Mouse (Mus musculus): ENCODE data around the gene Srxn1. TPM values are rescaled to one million over a fixed set of nuclear protein-coding genes. Genes with fewer than 3 reads are reported as not detected.

Srxn1 gene
- polyA plus RNA-seq, 1 experiment from 2014 or later = 7.5 TPM

GRCm38 (mm10) chr2:152106225-152106595 is 894 bp downstream of the Srxn1 start:
- Histone ChIP-seq H3K27ac (no peak overlapping the region), H3K4me2 (peak overlapping the region; percentile 79), H3K36me3 (no peaks in the 10 kb centered on the region), H3K9me3 (no peaks in the 10 kb centered on the region), H3K4me1 (replicated peaks) (peaks cover 11% of the 10 kb centered on the region; the same call in 1 of the 2 replicates), H3K9ac (replicated peaks) (no peak overlapping the region), H3K4me3 (replicated peaks) (peak overlapping the region; percentile 64), H3K27me3 (peaks cover 21% of the 10 kb centered on the region)
- no peak for ATAC-seq (ENCODE audit: insufficient number of reproducible peaks, insufficient read depth, low FRiP score, low TSS enrichment, low read depth)
- 85% methylated on average over 3 of the region's 3 CpGs for WGBS

- ATAC-seq (ENCODE audit: insufficient number of reproducible peaks, insufficient read depth, low FRiP score, low TSS enrichment, low read depth) = no peak
- no peaks in the 10 kb centered on the region for H3K36me3 ChIP-seq
- no peak overlapping the region for H3K9ac ChIP-seq (replicated peaks)
- H3K27me3 ChIP-seq = peaks cover 17% of the 10 kb centered on the region
- H3K27ac ChIP-seq = no peak overlapping the region
- H3K4me1 ChIP-seq (replicated peaks) = peaks cover 11% of the 10 kb centered on the region; the same call in 1 of the 2 replicates
- WGBS = 92% methylated on average over 10 of the region's 10 CpGs
- no peaks in the 10 kb centered on the region for H3K9me3 ChIP-seq
- H3K4me2 ChIP-seq = peak overlapping the region; percentile 79; the same call in 1 of the 2 replicates
- H3K4me3 ChIP-seq (replicated peaks) = no peak overlapping the region
Observed at GRCm38 (mm10) chr2:152106597-152106996, 1.3 kb downstream of the Srxn1 start.

- Histone ChIP-seq H3K4me2 (no peak overlapping the region), H3K27ac (no peak overlapping the region)
Observed at GRCm38 (mm10) chr2:152108702-152109101, 3.4 kb downstream of the Srxn1 start.

GRCm38 (mm10) chr2:152109386-152109785 is 4.1 kb downstream of the Srxn1 start:
- Histone ChIP-seq H3K36me3 (no peaks in the 10 kb centered on the region), H3K9me3 (no peaks in the 10 kb centered on the region), H3K4me2 (no peak overlapping the region), H3K4me3 (replicated peaks) (no peak overlapping the region), H3K9ac (replicated peaks) (no peak overlapping the region), H3K27ac (no peak overlapping the region), H3K27me3 (peaks cover 5% of the 10 kb centered on the region), H3K4me1 (replicated peaks) (peaks cover 22% of the 10 kb centered on the region)
- ATAC-seq (ENCODE audit: insufficient number of reproducible peaks, insufficient read depth, low FRiP score, low TSS enrichment, low read depth) = no peak
- WGBS = 84% methylated on average over 5 of the region's 5 CpGs

More at GRCm38 (mm10) chr2:152108702-152109101, 3.4 kb downstream of the Srxn1 start:
- 71% methylated on average over 7 of the region's 7 CpGs for WGBS
- H3K4me1 ChIP-seq (replicated peaks) = peaks cover 17% of the 10 kb centered on the region; the same call in 1 of the 2 replicates
- H3K9me3 ChIP-seq = no peaks in the 10 kb centered on the region
- peaks cover 2% of the 10 kb centered on the region; the same call in 1 of the 2 replicates for H3K27me3 ChIP-seq
- H3K4me3 ChIP-seq (replicated peaks) = no peak overlapping the region
- no peak for ATAC-seq (ENCODE audit: insufficient number of reproducible peaks, insufficient read depth, low FRiP score, low TSS enrichment, low read depth)
- no peaks in the 10 kb centered on the region for H3K36me3 ChIP-seq
- no peak overlapping the region for H3K9ac ChIP-seq (replicated peaks)

- 62% methylated on average over 2 of the region's 2 CpGs for WGBS
- Histone ChIP-seq H3K36me3 (no peaks in the 10 kb centered on the region), H3K4me2 (no peak overlapping the region), H3K27me3 (peaks cover 13% of the 10 kb centered on the region), H3K4me1 (replicated peaks) (peaks cover 28% of the 10 kb centered on the region), H3K9ac (replicated peaks) (no peak overlapping the region), H3K4me3 (replicated peaks) (no peak overlapping the region), H3K27ac (no peak overlapping the region), H3K9me3 (no peaks in the 10 kb centered on the region)
- ATAC-seq (ENCODE audit: insufficient number of reproducible peaks, insufficient read depth, low FRiP score, low TSS enrichment, low read depth) = no peak
Observed at GRCm38 (mm10) chr2:152111311-152111710, 6.0 kb downstream of the Srxn1 start.

GRCm38 (mm10) chr2:152111920-152112319 is 6.6 kb downstream of the Srxn1 start:
- ATAC-seq (ENCODE audit: insufficient number of reproducible peaks, insufficient read depth, low FRiP score, low TSS enrichment, low read depth) = peak; percentile 61; the same call in 1 of the 2 replicates
- Histone ChIP-seq H3K4me1 (replicated peaks) (peaks cover 28% of the 10 kb centered on the region), H3K4me3 (replicated peaks) (no peak overlapping the region), H3K9me3 (no peaks in the 10 kb centered on the region), H3K36me3 (no peaks in the 10 kb centered on the region), H3K27me3 (peaks cover 13% of the 10 kb centered on the region), H3K9ac (replicated peaks) (no peak overlapping the region), H3K4me2 (no peak overlapping the region), H3K27ac (no peak overlapping the region)
- WGBS = 5% methylated on average over 7 of the region's 7 CpGs

GRCm38 (mm10) chr2:152112490-152112889 is 7.2 kb downstream of the Srxn1 start:
- peaks cover 28% of the 10 kb centered on the region for H3K4me1 ChIP-seq (replicated peaks)
- 0 out of 2 replicates have a peak, but pooled peaks have one; percentile 3 for ATAC-seq (ENCODE audit: insufficient number of reproducible peaks, insufficient read depth, low FRiP score, low TSS enrichment, low read depth)
- no peak overlapping the region for H3K9ac ChIP-seq (replicated peaks)
- H3K4me3 ChIP-seq (replicated peaks) = no peak overlapping the region
- H3K27ac ChIP-seq = no peak overlapping the region
- H3K9me3 ChIP-seq = no peaks in the 10 kb centered on the region
- no peak overlapping the region for H3K4me2 ChIP-seq
- peaks cover 13% of the 10 kb centered on the region for H3K27me3 ChIP-seq
- 86% methylated on average over 5 of the region's 5 CpGs for WGBS
- H3K36me3 ChIP-seq = no peaks in the 10 kb centered on the region

- WGBS = 62% methylated on average over 10 of the region's 10 CpGs
- Histone ChIP-seq H3K4me3 (replicated peaks) (no peak overlapping the region), H3K27me3 (peaks cover 13% of the 10 kb centered on the region)
Observed at GRCm38 (mm10) chr2:152112970-152113369, 7.7 kb downstream of the Srxn1 start.

GRCm38 (mm10) chr2:152114057-152114975 is 9.0 kb downstream of the Srxn1 start:
- peak overlapping the region; percentile 26 for H3K4me3 ChIP-seq (replicated peaks)
- no peaks in the 10 kb centered on the region for H3K36me3 ChIP-seq
- H3K4me1 ChIP-seq (replicated peaks) = peaks cover 32% of the 10 kb centered on the region
- peak overlapping the region; percentile 61 for H3K4me2 ChIP-seq
- WGBS = 10% methylated on average over 36 of the region's 36 CpGs
- 0 out of 2 replicates have a peak overlapping the region, but pooled peaks have one; percentile 24 for H3K9ac ChIP-seq (replicated peaks)
- peaks cover 13% of the 10 kb centered on the region for H3K27me3 ChIP-seq
- H3K27ac ChIP-seq = 0 out of 2 replicates have a peak overlapping the region, but pooled peaks have one; percentile 13
- peak; percentile 33; the same call in 1 of the 2 replicates for ATAC-seq (ENCODE audit: insufficient number of reproducible peaks, insufficient read depth, low FRiP score, low TSS enrichment, low read depth)
- no peaks in the 10 kb centered on the region for H3K9me3 ChIP-seq

More at GRCm38 (mm10) chr2:152112970-152113369, 7.7 kb downstream of the Srxn1 start:
- H3K4me2 ChIP-seq = no peak overlapping the region
- H3K36me3 ChIP-seq = no peaks in the 10 kb centered on the region
- no peak overlapping the region for H3K9ac ChIP-seq (replicated peaks)
- H3K27ac ChIP-seq = no peak overlapping the region
- H3K9me3 ChIP-seq = no peaks in the 10 kb centered on the region
- ATAC-seq (ENCODE audit: insufficient number of reproducible peaks, insufficient read depth, low FRiP score, low TSS enrichment, low read depth) = no peak
- peaks cover 28% of the 10 kb centered on the region for H3K4me1 ChIP-seq (replicated peaks)

- Histone ChIP-seq H3K27me3 (peaks cover 13% of the 10 kb centered on the region), H3K4me2 (no peak overlapping the region), H3K4me3 (replicated peaks) (no peak overlapping the region), H3K36me3 (no peaks in the 10 kb centered on the region), H3K27ac (no peak overlapping the region), H3K9ac (replicated peaks) (no peak overlapping the region), H3K9me3 (no peaks in the 10 kb centered on the region), H3K4me1 (replicated peaks) (peaks cover 48% of the 10 kb centered on the region)
- ATAC-seq (ENCODE audit: insufficient number of reproducible peaks, insufficient read depth, low FRiP score, low TSS enrichment, low read depth) = no peak
- 84% methylated on average over 7 of the region's 7 CpGs for WGBS
Observed at GRCm38 (mm10) chr2:152117694-152118093, 12.4 kb downstream of the Srxn1 start.

- 0 out of 2 replicates have a peak overlapping the region, but pooled peaks have one; percentile 29 for H3K27ac ChIP-seq
- H3K9ac ChIP-seq (replicated peaks) = no peak overlapping the region
- H3K4me3 ChIP-seq (replicated peaks) = no peak overlapping the region
- no peaks in the 10 kb centered on the region for H3K9me3 ChIP-seq
- H3K4me1 ChIP-seq (replicated peaks) = peaks cover 38% of the 10 kb centered on the region
- H3K36me3 ChIP-seq = no peaks in the 10 kb centered on the region
- 34% methylated on average over 6 of the region's 6 CpGs for WGBS
- no peak overlapping the region for H3K4me2 ChIP-seq
- ATAC-seq (ENCODE audit: insufficient number of reproducible peaks, insufficient read depth, low FRiP score, low TSS enrichment, low read depth) = no peak
- peaks cover 9% of the 10 kb centered on the region for H3K27me3 ChIP-seq
Observed at GRCm38 (mm10) chr2:152119228-152119865, 14.0 kb downstream of the Srxn1 start.
